Mouse (Mus musculus) liver, embryonic 16.5 days (tissue): ENCODE results near the gene Iqgap3. TPM values are rescaled to one million over a fixed set of nuclear protein-coding genes. Genes with fewer than 3 reads are reported as not detected.

Experiments used
- ATAC-seq: fragments of 200-750 bp; cut with Nextera tagmentation; 2 replicates; pipeline ENCODE4 v1.8.0; 2017; ENCODE audit warnings: low read depth, mild to moderate bottlenecking, moderate number of reproducible peaks, moderate library complexity
- H3K27ac ChIP-seq: fragments of 300-500 bp; sonication (generic); 2 replicates; pipeline ENCODE4 v1.5.1; 2014; ENCODE audit warnings: mild to moderate bottlenecking, low read length
- H3K27me3 ChIP-seq: fragments of 300-500 bp; sonication (generic); 2 replicates; pipeline ENCODE4 v1.6.1; 2014; ENCODE audit warnings: low read depth, low read length, mixed read lengths; ENCODE audit not compliant: control insufficient read depth, insufficient read depth
- H3K36me3 ChIP-seq: fragments of 300-500 bp; sonication (generic); 2 replicates; pipeline ENCODE4 v1.6.1; 2014; ENCODE audit warnings: mild to moderate bottlenecking; ENCODE audit not compliant: control insufficient read depth, insufficient read depth
- H3K4me1 ChIP-seq: fragments of 300-500 bp; sonication (generic); 2 replicates; pipeline ENCODE4 v1.6.1; 2014; ENCODE audit warnings: low read depth, low read length, mixed read lengths; ENCODE audit not compliant: control insufficient read depth
- H3K4me2 ChIP-seq: fragments of 300-500 bp; sonication (generic); 2 replicates; pipeline ENCODE4 v1.6.1; 2014; ENCODE audit warnings: low read depth, low read length, mixed read lengths
- H3K4me3 ChIP-seq: fragments of 300-500 bp; sonication (generic); 2 replicates; pipeline ENCODE4 v1.5.1; 2014; ENCODE audit warnings: low read depth, mild to moderate bottlenecking, low read length
- H3K9ac ChIP-seq: fragments of 300-500 bp; sonication (generic); 2 replicates; pipeline ENCODE4 v1.6.1; 2014; ENCODE audit warnings: low read depth, low read length
- H3K9me3 ChIP-seq: fragments of 300-500 bp; sonication (generic); replicated peaks from 2 replicates; pipeline ENCODE4 v1.6.1; 2016; ENCODE audit warnings: low read length; ENCODE audit not compliant: control insufficient read depth
- WGBS: fragments of 180-500 bp; shearing (Covaris S2); extraction: QIAGEN DNeasy Blood & Tissue Kit; methylation state at CpG from one replicate; pipeline ENCODE4 v1.1.7; 2014; ENCODE audit not compliant: insufficient replicate concordance; 5-methylcytosine and 5-hydroxymethylcytosine counted together
- polyA plus RNA-seq: library from polyadenylated mRNA; unstranded; fragments of >200 nt; fragmentation: Nextera tagmentation; extraction: Ambion mirVana; gene quantifications from 2 replicates; pipeline ENCODE4 v1.2.1, GENCODE M21; 2015

Iqgap3 gene
- polyA plus RNA-seq, 1 experiment from 2014 or later = 7.3 TPM

GRCm38 (mm10) chr3:88102611-88103010 lies 20.8 kb downstream of the Iqgap3 start:
- Histone ChIP-seq H3K9ac (no peak overlapping the region), H3K4me2 (no peak overlapping the region), H3K27ac (peak overlapping the region; percentile 49; the same call in 1 of the 2 replicates), H3K4me3 (no peak overlapping the region), H3K9me3 (no peaks in the 10 kb centered on the region), H3K4me1 (no peaks in the 10 kb centered on the region), H3K36me3 (peaks cover 12% of the 10 kb centered on the region), H3K27me3 (no peaks in the 10 kb centered on the region)
- peak; percentile 67 for ATAC-seq
- 47% methylated on average over 6 of the region's 6 CpGs for WGBS

GRCm38 (mm10) chr3:88106126-88106525 lies 24.4 kb downstream of the Iqgap3 start:
- Histone ChIP-seq H3K27ac (no peak overlapping the region), H3K9ac (no peak overlapping the region), H3K27me3 (no peaks in the 10 kb centered on the region), H3K36me3 (peaks cover 14% of the 10 kb centered on the region), H3K9me3 (no peaks in the 10 kb centered on the region), H3K4me3 (no peak overlapping the region), H3K4me2 (no peak overlapping the region), H3K4me1 (no peaks in the 10 kb centered on the region)
- 80% methylated on average over 4 of the region's 4 CpGs for WGBS
- no peak for ATAC-seq

- H3K36me3 ChIP-seq = peaks cover 16% of the 10 kb centered on the region
- H3K27me3 ChIP-seq = no peaks in the 10 kb centered on the region
- H3K4me2 ChIP-seq = no peak overlapping the region
- no peaks in the 10 kb centered on the region for H3K4me1 ChIP-seq
- H3K27ac ChIP-seq = no peak overlapping the region
- H3K9me3 ChIP-seq = no peaks in the 10 kb centered on the region
- no peak overlapping the region for H3K4me3 ChIP-seq
- ATAC-seq = no peak
- H3K9ac ChIP-seq = no peak overlapping the region
- WGBS = 86% methylated on average over 6 of the region's 6 CpGs
Observed at GRCm38 (mm10) chr3:88109126-88109525, 27.4 kb downstream of the Iqgap3 start.

- no peak overlapping the region for H3K27ac ChIP-seq
- H3K27me3 ChIP-seq = no peaks in the 10 kb centered on the region
- H3K4me3 ChIP-seq = no peak overlapping the region
- H3K4me1 ChIP-seq = no peaks in the 10 kb centered on the region
- no peak overlapping the region for H3K4me2 ChIP-seq
- no peak overlapping the region for H3K9ac ChIP-seq
- H3K36me3 ChIP-seq = peaks cover 13% of the 10 kb centered on the region
- no peaks in the 10 kb centered on the region for H3K9me3 ChIP-seq
- 82% methylated on average over 12 of the region's 12 CpGs for WGBS
- ATAC-seq = no peak
Observed at GRCm38 (mm10) chr3:88114396-88114795, 32.6 kb downstream of the Iqgap3 start.

GRCm38 (mm10) chr3:88120117-88120651 lies 38.4 kb downstream of the Iqgap3 start:
- whole genome bisulfite sequencing = 80% methylated on average over 19 of the region's 19 CpGs
- no peaks in the 10 kb centered on the region for H3K9me3 ChIP-seq
- no peak overlapping the region for H3K4me3 ChIP-seq
- no peak overlapping the region for H3K27ac ChIP-seq
- H3K27me3 ChIP-seq = no peaks in the 10 kb centered on the region
- H3K9ac ChIP-seq = no peak overlapping the region
- no peaks in the 10 kb centered on the region for H3K4me1 ChIP-seq
- ATAC-seq = no peak
- H3K36me3 ChIP-seq = peaks cover 8% of the 10 kb centered on the region
- H3K4me2 ChIP-seq = no peak overlapping the region

GRCm38 (mm10) chr3:88121164-88122131 lies 39.7 kb downstream of the Iqgap3 start:
- Histone ChIP-seq H3K27me3 (no peaks in the 10 kb centered on the region), H3K9ac (no peak overlapping the region), H3K4me1 (no peaks in the 10 kb centered on the region), H3K4me3 (no peak overlapping the region), H3K27ac (no peak overlapping the region), H3K36me3 (peaks cover 5% of the 10 kb centered on the region; the same call in 1 of the 2 replicates), H3K9me3 (no peaks in the 10 kb centered on the region), H3K4me2 (no peak overlapping the region)
- 0 out of 2 replicates have a peak, but pooled peaks have one; percentile 21 for ATAC-seq
- WGBS = 58% methylated on average over 14 of the region's 14 CpGs

- no peaks in the 10 kb centered on the region for H3K36me3 ChIP-seq
- no peaks in the 10 kb centered on the region for H3K27me3 ChIP-seq
- WGBS = 27% methylated on average over 4 of the region's 4 CpGs
- no peaks in the 10 kb centered on the region for H3K9me3 ChIP-seq
- no peak overlapping the region for H3K27ac ChIP-seq
- no peak overlapping the region for H3K9ac ChIP-seq
- H3K4me1 ChIP-seq = no peaks in the 10 kb centered on the region
- ATAC-seq = no peak
- H3K4me2 ChIP-seq = no peak overlapping the region
- no peak overlapping the region for H3K4me3 ChIP-seq
Observed at GRCm38 (mm10) chr3:88125195-88125594, 43.4 kb downstream of the Iqgap3 start.

GRCm38 (mm10) chr3:88126181-88126580 lies 44.4 kb downstream of the Iqgap3 start:
- no peaks in the 10 kb centered on the region for H3K27me3 ChIP-seq
- H3K36me3 ChIP-seq = no peaks in the 10 kb centered on the region
- H3K4me1 ChIP-seq = no peaks in the 10 kb centered on the region
- 72% methylated on average over 7 of the region's 7 CpGs for WGBS
- no peak for ATAC-seq
- H3K4me3 ChIP-seq = no peak overlapping the region
- no peak overlapping the region for H3K9ac ChIP-seq
- no peaks in the 10 kb centered on the region for H3K9me3 ChIP-seq
- no peak overlapping the region for H3K27ac ChIP-seq
- no peak overlapping the region for H3K4me2 ChIP-seq

GRCm38 (mm10) chr3:88127636-88128035 lies 45.9 kb downstream of the Iqgap3 start:
- no peaks in the 10 kb centered on the region for H3K27me3 ChIP-seq
- no peak overlapping the region for H3K9ac ChIP-seq
- H3K27ac ChIP-seq = no peak overlapping the region
- no peak for ATAC-seq
- H3K4me3 ChIP-seq = no peak overlapping the region
- no peaks in the 10 kb centered on the region for H3K36me3 ChIP-seq
- no peaks in the 10 kb centered on the region for H3K9me3 ChIP-seq
- H3K4me2 ChIP-seq = no peak overlapping the region
- 31% methylated on average over 3 of the region's 3 CpGs for WGBS
- no peaks in the 10 kb centered on the region for H3K4me1 ChIP-seq
